Mouse (Mus musculus) lung, adult 18-20 months (tissue): ENCODE data around the gene Cpsf7.
A peak's percentile ranks its signal among the peaks of the same experiment; 100 is the strongest.

ENCODE experiments used
- DNase-seq, 2 experiments: peaks; one replicate each; pipeline ENCODE4 v3.0.0; 2022; ENCODE audit warnings: mixed read lengths in 2 of 2

The Cpsf7 gene

DNA sequence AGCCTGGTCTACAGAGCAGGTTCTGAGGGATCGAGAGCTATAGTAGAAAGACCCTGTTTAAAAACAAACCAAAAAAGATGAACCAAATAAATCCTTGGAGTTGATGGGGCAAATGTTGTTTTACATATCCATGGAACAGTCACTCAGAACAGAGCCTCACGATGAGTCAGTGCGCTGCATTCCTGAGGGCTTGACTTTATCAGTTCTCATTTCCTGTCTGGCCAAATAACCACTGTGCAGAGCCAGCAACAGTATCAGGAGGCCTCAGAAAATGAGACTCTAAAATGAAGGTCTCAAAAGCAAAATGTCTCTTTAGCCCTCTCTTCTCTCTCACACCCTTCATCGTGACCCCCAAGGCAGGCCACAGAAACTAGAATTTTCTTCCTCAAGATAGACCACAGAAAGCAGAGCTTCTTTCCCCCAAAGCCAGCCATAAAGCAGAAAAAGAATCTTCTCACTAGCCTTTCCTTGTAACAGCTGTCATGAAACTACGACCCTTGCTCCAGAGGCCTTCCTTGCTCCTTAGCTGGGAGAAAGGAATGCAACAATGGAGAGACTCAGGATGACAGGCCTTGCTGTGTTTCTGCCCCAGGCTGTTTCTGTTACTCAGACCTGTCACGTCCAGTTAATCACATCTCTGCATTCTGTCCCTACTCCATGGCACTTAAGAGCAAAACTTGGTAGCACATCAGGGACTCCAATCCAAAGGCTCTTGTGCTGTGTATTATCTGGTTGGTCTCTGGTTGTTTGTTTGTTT lies 36.7 kb downstream of the Cpsf7 start:
- peak; percentile 17 to 24 for DNase-seq

GRCm38 (mm10) chr19:10562351-10562750 lies 37.3 kb downstream of the Cpsf7 start:
- no peak for DNase-seq

- no peak for DNase-seq
Observed at GRCm38 (mm10) chr19:10564278-10564677, 39.2 kb downstream of the Cpsf7 start.

DNA sequence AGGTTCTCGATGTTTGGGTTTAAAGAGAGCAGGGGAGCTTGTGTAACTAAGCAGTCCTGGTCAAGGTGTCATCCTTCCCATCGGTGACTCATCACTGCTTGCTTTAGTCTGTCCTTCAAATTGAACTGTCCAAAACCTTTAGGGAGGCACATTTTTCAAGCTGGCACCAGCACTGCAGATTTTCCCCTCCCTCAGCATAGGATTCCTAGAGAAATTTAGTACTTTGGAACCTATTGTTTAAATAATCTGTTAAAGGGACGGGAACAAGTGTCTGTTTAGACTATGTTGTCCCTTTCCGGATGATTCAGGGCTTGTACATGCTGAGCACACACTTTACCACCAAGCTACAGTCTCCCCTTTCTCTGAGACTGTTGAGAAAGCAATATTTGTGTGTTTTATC lies 40.2 kb downstream of the Cpsf7 start:
- no peak for DNase-seq

DNA sequence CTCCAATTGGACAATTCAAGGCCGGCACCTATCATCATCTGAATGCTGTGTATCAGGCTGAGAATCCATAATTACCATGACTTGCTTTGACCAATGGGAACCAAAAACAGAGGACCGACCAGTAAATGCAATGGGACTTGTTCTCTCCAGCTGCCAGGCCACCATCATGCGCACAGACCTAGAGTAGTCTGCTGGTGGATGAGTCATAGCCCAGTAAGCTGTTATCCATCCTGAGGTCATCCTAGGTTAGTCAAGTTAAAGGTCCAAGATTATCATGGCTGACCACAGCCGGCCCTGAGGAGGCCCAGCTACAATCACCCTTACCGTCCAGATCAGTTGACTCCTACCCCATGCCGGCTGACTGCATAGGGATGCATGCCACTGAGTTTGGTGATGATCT lies 44.6 kb downstream of the Cpsf7 start:
- DNase-seq = no peak

- peak; percentile 94 to 95 for DNase-seq
Observed at GRCm38 (mm10) chr19:10576690-10577561, 51.9 kb downstream of the Cpsf7 start, which contains the start of the genes Cyb561a3 and Tmem138. TSS of gene Cyb561a3 (plus strand) at chr19:10577172. TSS of gene Tmem138 (minus strand) at chr19:10577362.

GRCm38 (mm10) chr19:10580102-10580501 lies 55.0 kb downstream of the Cpsf7 start:
- DNase-seq = no peak

- no peak for DNase-seq
Observed at GRCm38 (mm10) chr19:10580761-10581160, 55.7 kb downstream of the Cpsf7 start.

- DNase-seq = no peak
Observed at GRCm38 (mm10) chr19:10581984-10582383, 56.9 kb downstream of the Cpsf7 start.

- no peak for DNase-seq
Observed at GRCm38 (mm10) chr19:10583550-10584146, 58.6 kb downstream of the Cpsf7 start.

- peak in 1 of 2 experiments; percentile 30 for DNase-seq
Observed at GRCm38 (mm10) chr19:10585112-10585511, 60.0 kb downstream of the Cpsf7 start.

DNA sequence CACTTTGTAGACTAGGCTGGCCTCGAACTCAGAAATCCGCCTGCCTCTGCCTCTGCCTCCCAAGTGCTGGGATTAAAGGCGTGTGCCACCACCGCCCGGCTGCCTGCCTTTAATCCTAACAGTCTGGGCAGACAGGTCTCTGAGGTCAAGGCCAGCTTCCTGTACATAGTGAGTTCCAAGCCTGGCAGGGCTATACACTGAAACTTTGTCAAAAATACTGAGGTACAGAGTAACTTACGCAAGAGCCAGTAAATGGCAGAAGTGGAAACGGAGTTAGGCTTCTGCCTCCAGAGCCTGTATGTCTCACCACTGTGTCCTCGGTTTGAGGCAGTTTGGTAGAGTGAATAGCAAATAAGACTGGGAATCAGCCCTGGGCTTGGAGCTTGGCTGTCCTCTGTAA lies 62.2 kb downstream of the Cpsf7 start:
- no peak for DNase-seq

GRCm38 (mm10) chr19:10589127-10589857 lies 64.2 kb downstream of the Cpsf7 start:
- no peak for DNase-seq

DNA sequence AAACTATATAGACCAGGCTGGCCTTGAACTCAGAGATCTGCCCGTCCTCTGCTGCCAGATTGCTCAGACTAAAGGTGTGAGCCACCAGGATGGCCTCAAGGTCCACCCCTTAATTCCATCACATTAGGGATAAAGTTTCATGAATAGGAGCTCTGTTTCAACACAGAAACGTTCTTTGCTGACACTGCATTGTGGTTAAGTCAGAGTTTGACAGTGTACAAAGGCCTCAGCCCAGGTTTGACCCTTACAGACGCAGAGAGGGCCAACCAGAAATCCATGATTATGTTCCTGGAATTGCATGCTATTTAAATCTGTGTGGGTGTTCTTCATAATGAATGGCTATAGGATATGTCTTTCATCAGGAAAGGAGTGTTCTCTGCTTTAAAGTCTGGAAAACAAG lies 65.2 kb downstream of the Cpsf7 start:
- DNase-seq = no peak

DNA sequence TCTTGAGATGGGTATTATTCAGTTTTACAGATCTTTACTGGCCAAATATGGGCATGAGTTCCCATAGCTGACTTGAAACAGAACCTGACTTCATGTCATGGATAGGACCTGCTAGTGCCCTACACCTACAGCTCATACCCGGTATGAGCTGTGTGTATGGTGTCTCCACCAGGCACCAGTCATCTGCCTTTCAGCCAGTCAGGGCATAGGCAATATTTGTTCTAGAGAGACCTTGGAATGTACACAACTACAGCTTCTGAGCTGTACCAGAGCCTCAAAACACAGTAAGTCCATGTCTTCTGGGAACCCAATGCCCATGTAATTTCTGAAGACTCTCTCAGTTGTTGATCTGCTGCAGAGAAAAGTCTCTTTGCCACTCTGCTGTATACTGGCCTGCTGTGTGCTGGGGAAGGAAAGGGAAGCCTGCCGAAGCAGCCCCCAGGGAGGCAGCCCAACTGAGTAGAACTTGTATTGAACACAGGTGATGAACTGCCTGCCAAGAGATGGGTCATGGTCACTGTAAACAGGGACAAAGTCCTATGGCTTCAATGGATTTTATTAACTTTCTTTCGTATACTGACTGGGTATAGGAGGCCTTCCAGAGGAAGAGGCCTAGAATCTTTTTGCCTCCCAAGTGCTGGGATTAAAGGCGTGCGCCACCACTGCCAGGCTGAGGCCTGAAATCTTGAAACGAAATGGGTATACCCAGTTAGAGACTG lies 66.8 kb downstream of the Cpsf7 start:
- no peak for DNase-seq
